Mouse (Mus musculus): ENCODE measurements around the gene Fyttd1. TPM values are rescaled to one million over a fixed set of nuclear protein-coding genes. Genes with fewer than 3 reads are reported as not detected.
"Not testable (repeated sequence)": the region's sequence is repeated elsewhere in the genome, so short reads cannot be mapped to it uniquely, and the experiment has no call there.

The Fyttd1 gene
- polyA plus RNA-seq, 1 experiment from 2014 or later, result 121 TPM

DNA sequence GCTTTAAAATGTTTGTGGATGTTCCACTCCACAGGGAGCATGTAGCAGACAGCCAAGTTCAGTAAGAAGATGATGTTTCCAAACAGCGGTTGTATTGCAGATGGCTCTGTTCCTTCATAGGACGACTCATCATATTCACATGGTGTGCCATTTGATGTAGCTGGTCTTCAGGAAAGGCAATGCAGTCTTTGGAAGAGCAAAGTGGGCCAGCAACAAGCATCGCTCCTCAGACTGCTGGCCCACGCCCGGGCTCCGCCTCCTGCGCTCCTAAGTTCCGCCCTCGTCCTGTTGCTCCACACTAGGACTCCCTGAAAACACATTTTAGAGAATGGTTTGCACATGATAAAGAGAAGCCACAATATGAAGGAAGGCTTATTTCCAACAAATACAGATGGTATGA, 49.3 kb downstream of the Fyttd1 start:
- not testable (repeated sequence) for H3K27me3 ChIP-seq; H3K4me3 ChIP-seq (replicated peaks); H3K9me3 ChIP-seq; H3K4me2 ChIP-seq; H3K4me1 ChIP-seq (replicated peaks); H3K27ac ChIP-seq; H3K9ac ChIP-seq (replicated peaks); ATAC-seq (ENCODE audit: insufficient number of reproducible peaks, insufficient read depth, low FRiP score, low TSS enrichment, low read depth)
- 87% methylated on average over 9 of the region's 9 CpGs for WGBS
- peaks cover 29% of the 10 kb centered on the region for H3K36me3 ChIP-seq

DNA sequence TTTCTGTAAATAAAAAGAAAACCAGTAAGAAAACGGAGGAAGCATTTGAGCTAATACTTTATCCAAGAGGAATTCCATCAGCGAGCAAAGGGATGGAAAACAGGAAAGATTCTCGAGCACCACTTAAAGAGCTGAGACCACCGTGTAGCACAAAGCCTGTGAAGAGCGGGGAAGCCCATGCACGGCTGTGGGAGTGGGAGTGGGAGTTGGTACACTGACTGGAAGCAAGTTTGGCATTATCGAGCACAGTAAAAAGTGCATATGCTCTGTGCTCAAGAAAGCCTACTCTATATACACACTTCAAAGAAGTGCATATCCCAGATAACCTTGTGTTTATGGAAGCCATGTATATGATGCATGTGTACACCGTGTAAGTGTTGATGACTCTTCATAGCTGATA, 49.7 kb downstream of the Fyttd1 start:
- Histone ChIP-seq H3K9ac (replicated peaks) (no peak overlapping the region), H3K4me2 (no peak overlapping the region), H3K9me3 (no peaks in the 10 kb centered on the region), H3K27ac (no peak overlapping the region), H3K36me3 (peaks cover 29% of the 10 kb centered on the region), H3K4me3 (replicated peaks) (no peak overlapping the region), H3K4me1 (replicated peaks) (peaks cover 3% of the 10 kb centered on the region), H3K27me3 (no peaks in the 10 kb centered on the region)
- ATAC-seq (ENCODE audit: insufficient number of reproducible peaks, insufficient read depth, low FRiP score, low TSS enrichment, low read depth), result no peak
- WGBS, result 90% methylated on average over 8 of the region's 8 CpGs

DNA sequence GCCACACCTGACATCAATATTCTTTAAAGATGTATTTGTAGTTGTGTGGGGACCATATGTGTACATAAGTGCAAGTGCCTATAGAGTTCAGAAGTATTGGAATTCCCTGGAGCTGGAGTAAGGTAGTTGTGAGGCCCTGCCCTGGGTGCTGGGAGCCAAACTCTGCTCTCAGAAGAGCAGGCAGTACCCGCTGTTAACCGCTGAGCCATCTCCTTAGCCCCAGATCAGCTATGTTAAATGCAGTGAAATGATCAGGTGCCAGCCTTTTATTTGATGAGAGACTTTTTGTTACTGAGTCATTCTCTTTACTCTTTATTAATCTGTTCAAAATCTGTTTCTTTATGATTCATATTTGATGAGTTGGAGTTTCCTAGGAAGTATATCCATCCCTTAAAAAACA, 52.6 kb downstream of the Fyttd1 start:
- Histone ChIP-seq H3K36me3 (peaks cover 13% of the 10 kb centered on the region; the same call in 1 of the 2 replicates), H3K4me1 (replicated peaks) (peaks cover 3% of the 10 kb centered on the region), H3K27me3 (no peaks in the 10 kb centered on the region), H3K4me3 (replicated peaks) (no peak overlapping the region), H3K9me3 (no peaks in the 10 kb centered on the region), H3K27ac (no peak overlapping the region), H3K9ac (replicated peaks) (no peak overlapping the region), H3K4me2 (no peak overlapping the region)
- 17% methylated on average over 2 of the region's 2 CpGs for WGBS
- ATAC-seq (ENCODE audit: insufficient number of reproducible peaks, insufficient read depth, low FRiP score, low TSS enrichment, low read depth), result no peak

DNA sequence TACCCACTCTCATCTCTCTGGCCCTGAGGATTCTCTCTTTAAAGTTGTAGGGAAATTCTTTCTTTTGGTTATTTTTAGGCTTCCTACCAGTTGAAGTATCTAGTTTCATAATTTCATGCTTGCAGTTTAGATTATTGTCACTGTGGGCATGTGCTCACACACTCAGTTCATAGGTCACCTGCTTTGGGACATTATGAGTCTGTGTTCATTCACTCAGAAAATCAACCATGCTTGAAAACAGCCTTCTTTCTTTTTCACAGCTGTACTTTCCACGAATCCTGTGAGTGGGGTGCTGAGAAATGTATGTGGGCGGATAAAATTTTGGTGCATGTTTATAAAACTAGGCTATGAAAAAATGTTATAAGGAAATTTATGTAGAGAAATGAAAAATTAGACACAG, 57.2 kb downstream of the Fyttd1 start:
- no peak overlapping the region for H3K4me3 ChIP-seq (replicated peaks)
- H3K4me1 ChIP-seq (replicated peaks), result peaks cover 3% of the 10 kb centered on the region
- H3K27me3 ChIP-seq, result no peaks in the 10 kb centered on the region
- no peak for ATAC-seq (ENCODE audit: insufficient number of reproducible peaks, insufficient read depth, low FRiP score, low TSS enrichment, low read depth)
- H3K36me3 ChIP-seq, result no peaks in the 10 kb centered on the region
- no peak overlapping the region for H3K27ac ChIP-seq
- WGBS, result 86% methylated on average over 2 of the region's 2 CpGs
- no peak overlapping the region for H3K9ac ChIP-seq (replicated peaks)
- no peak overlapping the region for H3K4me2 ChIP-seq
- no peaks in the 10 kb centered on the region for H3K9me3 ChIP-seq

DNA sequence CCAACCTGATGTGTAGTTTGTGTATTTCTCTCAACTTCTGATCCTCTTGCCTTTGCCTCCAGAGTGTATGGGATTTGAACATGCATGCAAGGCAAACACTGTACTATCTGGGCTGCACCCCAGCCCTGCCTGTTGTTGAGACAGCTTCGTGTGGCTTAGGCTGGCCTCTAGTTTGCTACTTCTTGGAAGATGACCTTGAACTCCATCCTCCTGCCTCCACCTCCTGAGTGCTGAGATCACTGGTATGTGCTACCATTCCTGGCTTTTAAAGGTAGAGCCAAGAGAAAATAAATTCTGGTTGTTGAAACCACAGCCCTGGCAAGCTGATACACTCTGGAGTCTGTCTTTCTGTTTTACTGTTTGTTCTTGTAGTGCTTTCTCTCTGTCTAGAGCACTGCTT, 57.8 kb downstream of the Fyttd1 start:
- no peaks in the 10 kb centered on the region for H3K27me3 ChIP-seq
- H3K9me3 ChIP-seq, result no peaks in the 10 kb centered on the region
- H3K4me3 ChIP-seq (replicated peaks), result no peak overlapping the region
- no peaks in the 10 kb centered on the region; the same call in 1 of the 2 replicates for H3K4me1 ChIP-seq (replicated peaks)
- 75% methylated on average over 1 of the region's 1 CpGs for WGBS
- no peak for ATAC-seq (ENCODE audit: insufficient number of reproducible peaks, insufficient read depth, low FRiP score, low TSS enrichment, low read depth)
- H3K27ac ChIP-seq, result no peak overlapping the region
- no peak overlapping the region for H3K4me2 ChIP-seq
- no peaks in the 10 kb centered on the region for H3K36me3 ChIP-seq
- H3K9ac ChIP-seq (replicated peaks), result no peak overlapping the region

DNA sequence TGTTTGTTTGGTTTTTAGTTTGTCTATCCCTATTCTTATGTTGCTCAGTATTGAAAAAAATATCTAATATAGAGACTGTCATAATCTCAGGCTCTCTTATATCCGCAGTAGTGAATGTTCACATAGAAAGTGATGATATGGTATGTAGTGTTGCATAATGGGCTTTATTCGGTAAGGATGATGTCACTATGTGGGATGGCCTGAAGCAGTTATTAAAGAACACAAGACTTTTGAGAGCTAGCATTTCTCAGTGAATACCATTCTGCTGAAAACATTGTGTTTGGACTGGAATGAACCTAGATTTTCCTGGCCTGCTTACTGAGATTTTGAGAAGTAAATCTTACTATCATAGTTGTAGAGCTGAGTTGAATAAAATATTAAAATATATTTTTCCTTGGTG, 60.1 kb downstream of the Fyttd1 start:
- 86% methylated on average over 2 of the region's 2 CpGs for WGBS
- H3K4me2 ChIP-seq, result no peak overlapping the region
- H3K4me3 ChIP-seq (replicated peaks), result no peak overlapping the region
- ATAC-seq (ENCODE audit: insufficient number of reproducible peaks, insufficient read depth, low FRiP score, low TSS enrichment, low read depth), result no peak
- no peak overlapping the region for H3K9ac ChIP-seq (replicated peaks)
- no peak overlapping the region for H3K27ac ChIP-seq
- no peaks in the 10 kb centered on the region for H3K36me3 ChIP-seq
- no peaks in the 10 kb centered on the region for H3K27me3 ChIP-seq
- no peaks in the 10 kb centered on the region for H3K9me3 ChIP-seq
- no peaks in the 10 kb centered on the region for H3K4me1 ChIP-seq (replicated peaks)

DNA sequence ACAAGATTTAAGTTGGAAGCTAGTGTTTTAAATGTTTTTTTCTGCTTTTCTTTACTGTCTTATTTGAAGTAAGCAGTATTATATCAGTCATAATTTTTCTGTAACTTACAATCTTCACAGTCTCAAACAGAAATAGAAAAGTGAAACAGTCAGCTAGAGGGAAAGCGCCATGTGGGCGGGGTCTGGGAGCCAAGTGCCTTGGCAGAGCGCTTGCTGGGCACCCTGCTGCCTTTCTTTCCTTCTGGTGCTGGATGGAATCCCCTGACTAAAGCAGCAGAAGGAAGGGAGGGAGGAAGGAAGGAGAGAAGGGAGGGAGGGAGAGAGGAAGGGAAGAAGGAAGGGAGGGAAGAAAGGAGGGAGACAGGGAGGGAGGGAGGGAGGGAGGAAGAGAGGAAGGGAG, 62.0 kb downstream of the Fyttd1 start:
- not testable (repeated sequence) for ATAC-seq (ENCODE audit: insufficient number of reproducible peaks, insufficient read depth, low FRiP score, low TSS enrichment, low read depth); H3K4me1 ChIP-seq (replicated peaks); H3K4me3 ChIP-seq (replicated peaks); H3K27ac ChIP-seq; H3K27me3 ChIP-seq; H3K9ac ChIP-seq (replicated peaks); H3K4me2 ChIP-seq; H3K9me3 ChIP-seq; H3K36me3 ChIP-seq
- 40% methylated on average over 3 of the region's 3 CpGs for WGBS

DNA sequence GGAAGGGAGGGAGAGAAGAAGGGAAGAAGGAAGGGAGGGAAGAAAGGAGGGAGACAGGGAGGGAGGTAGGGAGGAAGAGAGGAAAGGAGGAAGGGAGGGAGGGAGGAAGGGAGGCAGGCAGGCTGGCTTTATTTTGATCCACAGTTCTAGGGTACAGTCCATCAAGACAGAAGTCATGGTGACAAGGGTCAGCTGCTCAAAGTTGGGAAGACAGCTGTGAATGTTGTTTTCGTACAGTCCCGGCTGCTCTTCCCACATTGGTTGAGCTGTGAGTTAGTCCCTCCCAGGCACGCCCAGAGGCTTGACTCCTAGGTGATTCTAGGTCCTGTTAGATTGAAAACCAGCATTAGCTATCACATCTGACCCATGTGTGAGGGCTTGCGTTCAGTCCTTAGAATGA, 62.4 kb downstream of the Fyttd1 start:
- ATAC-seq (ENCODE audit: insufficient number of reproducible peaks, insufficient read depth, low FRiP score, low TSS enrichment, low read depth); H3K9me3 ChIP-seq; H3K36me3 ChIP-seq; H3K4me3 ChIP-seq (replicated peaks); H3K4me1 ChIP-seq (replicated peaks); H3K27ac ChIP-seq; H3K4me2 ChIP-seq; H3K27me3 ChIP-seq; H3K9ac ChIP-seq (replicated peaks): not testable (repeated sequence)
- 87% methylated on average over 4 of the region's 4 CpGs for WGBS

DNA sequence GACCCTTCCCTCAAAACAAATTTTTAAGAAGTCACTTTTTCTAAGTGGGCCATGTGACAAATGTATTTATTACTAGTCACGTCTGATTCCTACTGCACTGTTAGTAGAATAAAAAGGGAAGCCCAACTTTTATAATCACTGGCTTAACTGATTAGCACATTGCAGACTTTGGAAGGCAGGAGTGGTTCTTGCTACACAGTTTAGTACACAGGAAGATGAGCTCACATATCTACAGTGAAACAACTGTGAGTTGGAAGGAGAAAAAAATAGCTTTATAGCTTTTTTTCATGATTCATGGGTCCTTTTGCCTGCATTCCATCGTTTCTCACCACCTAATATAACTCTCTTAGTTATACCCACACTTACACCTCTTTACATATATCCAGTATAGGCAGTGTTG, 63.9 kb downstream of the Fyttd1 start:
- not testable (repeated sequence) for H3K9me3 ChIP-seq; H3K9ac ChIP-seq (replicated peaks); H3K27ac ChIP-seq; H3K27me3 ChIP-seq; H3K4me2 ChIP-seq; H3K4me3 ChIP-seq (replicated peaks); H3K4me1 ChIP-seq (replicated peaks); H3K36me3 ChIP-seq; ATAC-seq (ENCODE audit: insufficient number of reproducible peaks, insufficient read depth, low FRiP score, low TSS enrichment, low read depth)
- WGBS, result 62% methylated on average over 2 of the region's 2 CpGs

DNA sequence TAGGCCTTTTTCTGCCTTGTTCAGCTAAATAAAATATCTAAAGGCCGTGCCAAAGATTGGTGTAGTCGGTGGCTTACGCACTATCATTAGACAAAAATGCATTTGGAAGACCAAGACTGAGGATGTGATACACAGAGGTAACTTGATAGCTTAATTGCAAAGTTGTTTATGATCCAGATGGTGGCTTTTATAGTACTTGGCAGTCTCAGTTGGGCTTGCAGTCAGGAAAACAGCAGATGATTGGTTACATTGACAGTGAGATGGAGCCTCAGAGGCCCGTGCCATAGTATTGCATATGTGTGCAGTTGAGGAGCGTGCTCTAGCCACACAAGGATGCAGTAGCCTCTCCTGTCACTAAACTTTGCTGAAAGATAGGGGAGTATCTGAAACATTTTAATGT, 65.4 kb downstream of the Fyttd1 start:
- H3K36me3 ChIP-seq, result no peaks in the 10 kb centered on the region
- H3K27me3 ChIP-seq, result no peaks in the 10 kb centered on the region
- no peak overlapping the region for H3K9ac ChIP-seq (replicated peaks)
- no peak overlapping the region for H3K4me2 ChIP-seq
- H3K27ac ChIP-seq, result no peak overlapping the region
- no peak overlapping the region for H3K4me3 ChIP-seq (replicated peaks)
- WGBS, result 57% methylated on average over 5 of the region's 5 CpGs
- H3K4me1 ChIP-seq (replicated peaks), result peaks cover 4% of the 10 kb centered on the region; the same call in 1 of the 2 replicates
- H3K9me3 ChIP-seq, result no peaks in the 10 kb centered on the region
- ATAC-seq (ENCODE audit: insufficient number of reproducible peaks, insufficient read depth, low FRiP score, low TSS enrichment, low read depth), result no peak

DNA sequence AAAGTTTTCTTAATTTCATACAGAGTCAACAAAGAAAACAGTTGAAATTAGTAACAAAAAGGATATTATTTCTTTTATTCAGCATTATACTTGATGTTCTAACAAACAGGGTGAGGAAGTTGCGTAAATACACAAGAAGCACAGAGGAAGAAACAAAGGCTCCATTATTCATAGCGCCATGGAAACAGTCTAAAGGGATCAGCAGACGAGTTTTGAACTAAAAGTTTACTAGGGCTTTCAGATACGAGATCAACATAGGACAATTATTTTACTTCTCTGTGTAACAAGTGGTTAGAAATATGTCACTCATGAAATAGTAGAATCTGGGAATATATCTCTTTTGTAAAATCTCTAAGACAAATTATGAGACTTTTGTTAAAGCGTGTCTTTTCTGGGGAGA, 68.1 kb downstream of the Fyttd1 start:
- no peaks in the 10 kb centered on the region for H3K9me3 ChIP-seq
- WGBS, result 73% methylated on average over 5 of the region's 5 CpGs
- no peak overlapping the region for H3K9ac ChIP-seq (replicated peaks)
- no peak overlapping the region for H3K27ac ChIP-seq
- no peak overlapping the region for H3K4me3 ChIP-seq (replicated peaks)
- H3K4me2 ChIP-seq, result no peak overlapping the region
- no peaks in the 10 kb centered on the region for H3K27me3 ChIP-seq
- H3K4me1 ChIP-seq (replicated peaks), result peaks cover 4% of the 10 kb centered on the region
- H3K36me3 ChIP-seq, result no peaks in the 10 kb centered on the region
- no peak for ATAC-seq (ENCODE audit: insufficient number of reproducible peaks, insufficient read depth, low FRiP score, low TSS enrichment, low read depth)

DNA sequence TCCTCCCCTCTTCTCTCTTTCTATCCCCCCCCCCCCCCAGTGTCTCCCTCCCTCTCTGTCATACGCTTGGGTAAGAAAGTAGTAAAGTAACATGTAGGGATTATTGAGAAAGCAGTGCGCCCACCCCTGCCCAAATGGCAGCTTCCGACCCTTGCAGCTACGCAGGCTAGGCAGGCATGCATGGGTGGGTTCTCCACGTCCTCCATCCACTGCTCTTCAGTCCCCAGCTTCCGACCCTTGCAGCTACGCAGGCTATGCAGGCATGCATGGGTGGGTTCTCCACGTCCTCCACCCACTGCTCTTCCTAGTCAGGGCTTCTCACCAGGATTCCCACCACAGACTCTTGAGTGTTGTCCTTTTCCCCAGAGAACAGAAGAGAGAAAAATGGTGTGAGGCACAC, 70.7 kb downstream of the Fyttd1 start:
- peaks cover 5% of the 10 kb centered on the region; the same call in 1 of the 2 replicates for H3K36me3 ChIP-seq
- H3K4me3 ChIP-seq (replicated peaks), result no peak overlapping the region
- WGBS, result 78% methylated on average over 8 of the region's 8 CpGs
- H3K4me1 ChIP-seq (replicated peaks), result no peaks in the 10 kb centered on the region; the same call in 1 of the 2 replicates
- ATAC-seq (ENCODE audit: insufficient number of reproducible peaks, insufficient read depth, low FRiP score, low TSS enrichment, low read depth), result no peak
- no peaks in the 10 kb centered on the region for H3K9me3 ChIP-seq
- H3K27me3 ChIP-seq, result no peaks in the 10 kb centered on the region
- H3K27ac ChIP-seq, result no peak overlapping the region
- no peak overlapping the region for H3K4me2 ChIP-seq
- H3K9ac ChIP-seq (replicated peaks), result no peak overlapping the region

Data from limb, embryonic 12.5 days (tissue).